Mouse (Mus musculus) Patski (cell line): ENCODE data around the gene Tmem207. TPM values are rescaled to one million over a fixed set of nuclear protein-coding genes. Genes with fewer than 3 reads are reported as not detected.

Source experiments
- ATAC-seq: fragments of 100-300 bp; one replicate; pipeline ENCODE4 v1.8.0; 2021
- CTCF ChIA-PET: fragments of 350-600 bp; sonication (Branson Sonifier 250); formaldehyde crosslinking; loops from one replicate; lab custom pipeline; 2022; ENCODE audit warnings: inconsistent platforms; lab: Charles Lee
- POLR2A ChIA-PET: fragments of 350-600 bp; sonication (Branson Sonifier 250); formaldehyde crosslinking; loops from one replicate; lab custom pipeline; 2022; ENCODE audit warnings: antibody characterized with exemption, inconsistent platforms; lab: Charles Lee
- DNase-seq: peaks from one replicate; pipeline ENCODE4 v3.0.0-alpha.2; 2011; ENCODE audit warnings: low read depth, low spot score
- H3K27me3 ChIP-seq: fragments of 371-371 bp; one replicate; pipeline ENCODE4 v1.5.1; 2021
- CTCF ChIP-seq: fragments of 100-300 bp; IDR thresholded peaks from one replicate; pipeline ENCODE4 v1.5.1; 2021
- in situ Hi-C: fragments of 300-500 bp; cut with MboI; formaldehyde crosslinking; loops from 3 replicates; pipeline ENCODE4 v1.11.1; 2018; ENCODE audit warnings: low pct_unique_long_range_greater_than_20kb, mixed read lengths
- polyA plus RNA-seq: library from polyadenylated mRNA; unstranded; gene quantifications from one replicate; pipeline ENCODE4 v1.2.3, GENCODE M21; 2021

Tmem207 gene
- polyA plus RNA-seq, 1 experiment from 2014 or later, result not detected

GRCm38 (mm10) chr16:26466535-26466934, 60.0 kb downstream of the Tmem207 start:
- in situ Hi-C loops, result no loop called here

GRCm38 (mm10) chr16:26462835-26463234, 63.7 kb downstream of the Tmem207 start, which contains the start of gene Cldn16:
Cldn16 (plus strand) TSS chr16:26463135.
- H3K27me3 ChIP-seq, result no peaks in the 10 kb centered on the region
- ChIA-PET POLR2A (no interaction called here), CTCF (no interaction called here)
- no peak for TF ChIP-seq CTCF
- ATAC-seq (no peak), DNase-seq (no peak)
- in situ Hi-C loops, result no loop called here

More at GRCm38 (mm10) chr16:26466535-26466934, 60.0 kb downstream of the Tmem207 start:
- ATAC-seq (no peak), DNase-seq (no peak)
- TF ChIP-seq CTCF, result no peak
- no peaks in the 10 kb centered on the region for H3K27me3 ChIP-seq
- ChIA-PET POLR2A (no interaction called here), CTCF (interaction anchor here (1.0 kb wide), 1 partner anchor 20 kb away, joined by 3 read pairs; no protein-coding TSS in a partner anchor)

- DNase-seq, result no peak
- in situ Hi-C loops, result no loop called here
- POLR2A ChIA-PET, result no interaction called here
- no peak for TF ChIP-seq CTCF
- no peak for ATAC-seq
- CTCF ChIA-PET, result interaction anchor here (1.2 kb wide), 1 partner anchor 64 kb away, joined by 3 read pairs; no protein-coding TSS in a partner anchor
- H3K27me3 ChIP-seq, result no peaks in the 10 kb centered on the region
Observed at GRCm38 (mm10) chr16:26456182-26456581, 70.4 kb downstream of the Tmem207 start.

GRCm38 (mm10) chr16:26454163-26454562, 72.4 kb downstream of the Tmem207 start:
- H3K27me3 ChIP-seq, result no peaks in the 10 kb centered on the region
- DNase-seq, result peak; percentile 64
- TF ChIP-seq CTCF, result no peak
- in situ Hi-C loops, result no loop called here
- CTCF ChIA-PET, result interaction anchor here (1.0 to 1.7 kb wide), 3 partner anchors 58 to 300 kb away, joined by 3 to 4 read pairs (median 3); no protein-coding TSS in a partner anchor
- POLR2A ChIA-PET, result no interaction called here
- peak; percentile 100 for ATAC-seq

Other genes with a start within 250 kb of the Tmem207 start
- 8.3 TPM for gene Cldn1, start 154.9 kb downstream of the Tmem207 start, polyA plus RNA-seq
- gene Cldn16, start 63.6 kb downstream of the Tmem207 start, polyA plus RNA-seq, result not detected
- gene Il1rap, start 54.9 kb upstream of the Tmem207 start, polyA plus RNA-seq, result 14.3 TPM